8 mouse cellular contexts compared by ENCODE assay signal in genomic region chr4:145199982-145200699, GRCm38 (mm10). TPM values are rescaled to one million over a fixed set of nuclear protein-coding genes. Genes with fewer than 3 reads are reported as not detected.
DNase-seq lines count a peak whose midpoint lies in the region; ATAC-seq and TF ChIP-seq lines count a peak whose summit lies in the region.

No protein-coding gene starts in this region.

- in situ Hi-C loops in CH12.LX (cut with MboI; ENCODE audit: low pct_ligation_motif_present, low pct_unique_long_range_greater_than_20kb, low sequenced_read_pairs), result no loop called here

- H3K36me3 ChIP-seq in CH12.LX (replicated peaks in 1 of 2; ENCODE audit: control insufficient read depth in 1 of 2, insufficient read depth in 1 of 2, low read length in 1 of 2), result no peaks in the 10 kb centered on the region
- H3K36me3 ChIP-seq in embryonic facial prominence, embryonic 14.5 days (ENCODE audit: control insufficient read depth, insufficient read depth, low read length), result no peaks in the 10 kb centered on the region
- no peaks in the 10 kb centered on the region for H3K36me3 ChIP-seq in intestine, embryonic 15.5 days
- H3K36me3 ChIP-seq in lung, embryonic 16.5 days (ENCODE audit: control insufficient read depth, insufficient read depth, low read length), result no peaks in the 10 kb centered on the region

- no peak overlapping the region for H3K27ac ChIP-seq in CH12.LX (ENCODE audit: insufficient read depth, low read depth)
- H3K27ac ChIP-seq in embryonic facial prominence, embryonic 14.5 days (replicated peaks; ENCODE audit: low read depth, low read length), result no peak overlapping the region
- H3K27ac ChIP-seq in intestine, embryonic 15.5 days, result peak overlapping the region; percentile 81
- H3K27ac ChIP-seq in lung, embryonic 16.5 days (ENCODE audit: low read length), result peak overlapping the region; percentile 75

- TF ChIP-seq POLR2A in CH12.LX (IDR thresholded peaks at IDR 0.05; ENCODE audit: low read depth, low read length), result no peak

- no peaks in the 10 kb centered on the region for H3K79me2 ChIP-seq in CH12.LX (replicated peaks; ENCODE audit: control insufficient read depth, extremely low read depth, insufficient read depth, poor library complexity, severe bottlenecking)

- TF ChIP-seq RAD21 in CH12.LX (IDR thresholded peaks at IDR 0.05; ENCODE audit: low read depth, low read length), result no peak

- H3K27me3 ChIP-seq in CH12.LX (replicated peaks), result no peaks in the 10 kb centered on the region
- no peaks in the 10 kb centered on the region for H3K27me3 ChIP-seq in embryonic facial prominence, embryonic 14.5 days (replicated peaks; ENCODE audit: control insufficient read depth, insufficient read depth, low read length)
- no peaks in the 10 kb centered on the region for H3K27me3 ChIP-seq in intestine, embryonic 15.5 days (replicated peaks)
- no peaks in the 10 kb centered on the region for H3K27me3 ChIP-seq in lung, embryonic 16.5 days (ENCODE audit: control insufficient read depth, insufficient read depth, low read depth, low read length)

- 32% methylated on average over 11 of the region's 11 CpGs for WGBS in embryonic facial prominence, embryonic 14.5 days
- WGBS in intestine, embryonic 15.5 days, result 19% methylated on average over 11 of the region's 11 CpGs
- WGBS in lung, embryonic 16.5 days, result 12% methylated on average over 11 of the region's 11 CpGs

- H3K4me3 ChIP-seq in CH12.LX (replicated peaks in 1 of 3; ENCODE audit: low read depth in 2 of 3, low read length in 2 of 3, poor library complexity in 1 of 3), result no peak overlapping the region
- H3K4me3 ChIP-seq in embryonic facial prominence, embryonic 14.5 days (ENCODE audit: low read depth, low read length), result no peak overlapping the region
- H3K4me3 ChIP-seq in intestine, embryonic 15.5 days (replicated peaks), result no peak overlapping the region
- no peak overlapping the region for H3K4me3 ChIP-seq in lung, embryonic 16.5 days (ENCODE audit: low read length)

- DNase-seq in embryo, embryonic 10 days (ENCODE audit: low spot score), result peak; percentile 22
- DNase-seq in embryo, embryonic 9.5 days (ENCODE audit: extremely low spot score), result no peak
- DNase-seq in CH12.LX (ENCODE audit: extremely low read depth), result no peak
- DNase-seq in embryonic facial prominence, embryonic 14.5 days (ENCODE audit: low spot score), result peak; percentile 51
- no peak for DNase-seq in MN1 (ENCODE audit: low spot score)
- no peak for DNase-seq in right cerebral cortex, postnatal 4 days

- TF ChIP-seq EP300 in CH12.LX (IDR thresholded peaks at IDR 0.05; ENCODE audit: low read length), result no peak

- peaks cover 13 to 39% of the 10 kb centered on the region in 2 experiments for H3K4me1 ChIP-seq in CH12.LX (ENCODE audit: control insufficient read depth in 1 of 2, insufficient read depth in 2 of 2)
- H3K4me1 ChIP-seq in embryonic facial prominence, embryonic 14.5 days (ENCODE audit: control insufficient read depth, insufficient read depth, low read length), result no peaks in the 10 kb centered on the region; the same call in 1 of the 2 replicates
- H3K4me1 ChIP-seq in intestine, embryonic 15.5 days (replicated peaks), result 0 out of 2 replicates have a peak, but pooled peaks cover 9% of the 10 kb centered on the region
- H3K4me1 ChIP-seq in lung, embryonic 16.5 days (replicated peaks; ENCODE audit: control insufficient read depth, insufficient read depth, low read length), result peaks cover 12% of the 10 kb centered on the region

- H3K9ac ChIP-seq in CH12.LX (ENCODE audit: insufficient read depth, low read depth), result no peak overlapping the region
- H3K9ac ChIP-seq in embryonic facial prominence, embryonic 14.5 days (ENCODE audit: low read depth, low read length), result no peak overlapping the region
- no peak overlapping the region for H3K9ac ChIP-seq in intestine, embryonic 15.5 days
- H3K9ac ChIP-seq in lung, embryonic 16.5 days (ENCODE audit: low read length), result peak overlapping the region; percentile 27

- no peak overlapping the region for H3K4me2 ChIP-seq in CH12.LX (ENCODE audit: insufficient read depth, low read depth, poor library complexity, severe bottlenecking)
- H3K4me2 ChIP-seq in embryonic facial prominence, embryonic 14.5 days (ENCODE audit: low read depth, low read length), result no peak overlapping the region
- H3K4me2 ChIP-seq in intestine, embryonic 15.5 days (replicated peaks), result peak overlapping the region; percentile 30; the same call in 1 of the 2 replicates
- peak overlapping the region; percentile 15; the same call in 1 of the 2 replicates for H3K4me2 ChIP-seq in lung, embryonic 16.5 days (ENCODE audit: low read depth, low read length)

- H3K9me3 ChIP-seq in CH12.LX (replicated peaks; ENCODE audit: low read length), result no peaks in the 10 kb centered on the region
- no peaks in the 10 kb centered on the region for H3K9me3 ChIP-seq in embryonic facial prominence, embryonic 14.5 days (ENCODE audit: control insufficient read depth, low read length)
- no peaks in the 10 kb centered on the region for H3K9me3 ChIP-seq in intestine, embryonic 15.5 days
- H3K9me3 ChIP-seq in lung, embryonic 16.5 days (ENCODE audit: control insufficient read depth, low read length), result no peaks in the 10 kb centered on the region

- TF ChIP-seq CTCF in CH12.LX (conservative IDR thresholded peaks at IDR 0.05 in 1 of 2, IDR thresholded peaks at IDR 0.05 in 1 of 2; ENCODE audit: low read depth in 2 of 2, low read length in 2 of 2), result no peak

- dilution Hi-C loops in CH12.LX (cut with MboI; ENCODE audit: extremely low pct_ligation_motif_present, extremely low pct_unique_long_range_greater_than_20kb, low sequenced_read_pairs), result no loop called here

- peak; percentile 51; the same call in 1 of the 2 replicates for ATAC-seq in embryonic facial prominence, embryonic 14.5 days (ENCODE audit: low read depth)
- ATAC-seq in intestine, embryonic 15.5 days, result peak; percentile 90
- ATAC-seq in lung, embryonic 16.5 days (ENCODE audit: low read depth), result peak; percentile 90

TF ChIP-seq in CH12.LX, 34 proteins besides CTCF, POLR2A, EP300 and RAD21:
- peak; percentile 72 for TF ChIP-seq BHLHE40 (IDR thresholded peaks at IDR 0.05; ENCODE audit: low read depth, low read length)
- no peak for TF ChIP-seq GABPA (IDR thresholded peaks at IDR 0.05; ENCODE audit: insufficient replicate concordance, low read depth, low read length)
- 0 out of 2 replicates have a peak, but pooled peaks have one; percentile 8 for TF ChIP-seq ETS1 (conservative IDR thresholded peaks at IDR 0.05; ENCODE audit: low read depth, low read length)
TF ChIP-seq in CH12.LX: peak in this region for 2.

RNA-seq across cellular contexts. Expression of gene Vps13d, which starts 5.3 kb away (rescaled TPM):
- 9.7 and 10.8 TPM in 2 replicates for total RNA-seq in CH12.LX (2012; rRNA removed)
- 8.2 and 9.8 TPM in 2 replicates for total RNA-seq in CH12.LX (2014; rRNA removed)
- 9.4 and 9.6 TPM in 2 replicates for polyA plus RNA-seq in CH12.LX (2012; ENCODE audit: insufficient read length, low read depth)
- polyA plus RNA-seq in embryonic facial prominence, embryonic 14.5 days (2014; fragmentation: Nextera tagmentation; extraction: Ambion mirVana), result 14.5 and 16.0 TPM in 2 replicates
- 10.1 and 10.2 TPM in 2 replicates for polyA plus RNA-seq in intestine, embryonic 15.5 days (2015; fragmentation: Nextera tagmentation; extraction: Ambion mirVana)
- polyA plus RNA-seq in lung, embryonic 16.5 days (2015; fragmentation: Nextera tagmentation; extraction: Ambion mirVana), result 5.9 and 8.0 TPM in 2 replicates

RNA-seq across cellular contexts. Expression of gene Tnfrsf1b, which starts 46.5 kb away (rescaled TPM):
- total RNA-seq in CH12.LX (2012; rRNA removed) (14.9 and 16.7 TPM in 2 replicates), CH12.LX (2014; rRNA removed) (10.7 and 11.4 TPM in 2 replicates)
- 18.8 and 21.6 TPM in 2 replicates for polyA plus RNA-seq in CH12.LX (2012; ENCODE audit: insufficient read length, low read depth)
- polyA plus RNA-seq in embryonic facial prominence, embryonic 14.5 days (2014; fragmentation: Nextera tagmentation; extraction: Ambion mirVana), result 3.9 and 4.5 TPM in 2 replicates
- polyA plus RNA-seq in intestine, embryonic 15.5 days (2015; fragmentation: Nextera tagmentation; extraction: Ambion mirVana), result 5.3 and 5.9 TPM in 2 replicates
- polyA plus RNA-seq in lung, embryonic 16.5 days (2015; fragmentation: Nextera tagmentation; extraction: Ambion mirVana), result 5.0 and 5.3 TPM in 2 replicates

Comparison
In these comparisons a context has a peak if more than half of its experiments do, and no peak if none do; other contexts are left out.
1. DNase-seq: peak in embryo, embryonic 10 days (single experiment) and embryonic facial prominence, embryonic 14.5 days (single experiment); none in embryo, embryonic 9.5 days (single experiment), CH12.LX (single experiment), MN1 (single experiment) and right cerebral cortex, postnatal 4 days (single experiment).
2. H3K27ac ChIP-seq: peak in intestine, embryonic 15.5 days (single experiment) and lung, embryonic 16.5 days (single experiment); none in CH12.LX (single experiment) and embryonic facial prominence, embryonic 14.5 days (single experiment).
3. H3K4me2 ChIP-seq: peak in intestine, embryonic 15.5 days (single experiment) and lung, embryonic 16.5 days (single experiment); none in CH12.LX (single experiment) and embryonic facial prominence, embryonic 14.5 days (single experiment).
4. Peak in every context shown above with its lines, with median percentiles within 50 percentile points of each other: ATAC-seq.